Mouse (Mus musculus) spleen, postnatal 14 days (tissue): ENCODE measurements around the gene Rasal2.

Experiments
- DNase-seq, 2 experiments: peaks; one replicate each; pipeline ENCODE4 v3.0.0; 2021 to 2022; ENCODE audit warnings: low spot score in 2 of 2

Gene Rasal2

GRCm38 (mm10) chr1:157439973-157440641 lies 27.7 kb upstream of the Rasal2 start:
- no peak for DNase-seq

DNA sequence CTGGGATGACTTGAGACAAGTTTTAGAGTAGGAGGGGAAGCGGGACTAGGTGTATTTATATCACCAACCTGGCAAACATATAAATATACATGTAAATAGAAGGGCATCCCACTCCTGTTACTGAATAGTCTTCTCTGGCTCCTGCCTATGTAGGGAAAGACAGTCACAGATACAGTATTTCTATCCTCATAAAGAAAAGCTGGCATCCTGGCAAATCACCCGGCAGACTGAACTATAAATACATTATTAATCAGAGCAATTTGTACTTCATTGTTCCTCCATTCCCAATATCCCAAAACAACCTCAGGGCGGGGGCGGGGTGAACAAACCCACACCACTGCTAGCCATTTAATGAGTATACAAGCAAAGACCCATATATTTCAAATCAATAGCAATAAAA lies 26.7 kb upstream of the Rasal2 start:
- DNase-seq, result no peak

DNA sequence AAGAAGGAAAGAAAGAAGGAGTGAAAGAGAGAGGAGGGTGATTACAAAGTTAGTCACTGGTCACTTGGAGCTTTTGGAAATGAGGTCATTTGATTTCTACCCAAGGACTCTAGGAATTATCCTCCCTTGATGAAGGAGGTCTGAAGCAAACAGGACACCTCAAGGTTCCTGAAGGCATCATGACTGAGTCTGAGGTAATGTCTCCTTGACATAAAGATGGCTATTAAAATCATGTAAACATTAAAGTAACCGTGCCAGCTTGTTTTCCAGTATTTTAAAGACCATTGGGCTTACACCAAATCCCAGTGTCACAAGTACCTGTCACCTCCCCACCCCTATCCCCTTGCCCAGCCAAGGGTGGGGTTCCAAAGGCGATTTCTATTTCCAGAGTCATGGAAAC lies 25.9 kb upstream of the Rasal2 start:
- no peak for DNase-seq

DNA sequence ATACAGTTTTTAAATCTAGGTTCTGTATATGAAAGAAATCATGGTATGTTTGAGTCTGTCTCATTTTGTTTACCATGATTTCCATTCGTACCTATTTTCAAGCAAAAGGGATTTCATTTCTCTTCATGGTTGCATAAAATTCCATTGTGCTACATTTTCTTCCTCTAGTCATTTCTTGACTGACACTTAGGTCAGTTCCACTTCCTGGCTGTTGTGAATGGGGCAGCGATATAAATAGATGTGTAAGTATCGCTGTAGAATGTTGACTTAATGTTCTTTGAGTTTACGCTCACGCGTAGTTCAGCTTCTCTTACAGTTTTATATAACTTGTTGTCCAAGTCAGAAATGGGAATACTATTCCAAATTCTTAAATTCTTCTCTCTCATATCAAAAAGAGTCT lies 23.5 kb upstream of the Rasal2 start:
- DNase-seq, result no peak

DNA sequence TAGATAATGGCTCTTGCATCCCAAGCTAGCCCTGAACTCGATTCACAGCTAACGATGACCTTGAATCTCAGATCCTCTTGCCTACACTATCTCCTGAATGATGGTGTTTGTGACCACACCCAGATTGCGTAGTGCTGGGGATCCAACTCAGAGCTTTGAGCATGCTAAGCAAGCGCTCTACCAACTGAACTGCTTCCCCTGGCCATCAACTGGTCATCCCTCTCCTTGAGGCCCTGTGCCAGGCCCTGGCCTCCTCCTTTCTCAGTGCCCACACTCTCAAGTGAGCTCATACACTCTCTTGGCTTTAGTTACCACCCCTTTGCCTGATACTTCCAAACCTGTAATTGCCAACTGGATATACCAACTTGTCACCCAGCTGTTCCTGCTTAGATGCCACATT lies 22.0 kb upstream of the Rasal2 start:
- no peak for DNase-seq

- no peak for DNase-seq
Observed at GRCm38 (mm10) chr1:157433316-157433715, 20.9 kb upstream of the Rasal2 start.

- DNase-seq, result no peak
Observed at GRCm38 (mm10) chr1:157428366-157428765, 16.0 kb upstream of the Rasal2 start.

DNA sequence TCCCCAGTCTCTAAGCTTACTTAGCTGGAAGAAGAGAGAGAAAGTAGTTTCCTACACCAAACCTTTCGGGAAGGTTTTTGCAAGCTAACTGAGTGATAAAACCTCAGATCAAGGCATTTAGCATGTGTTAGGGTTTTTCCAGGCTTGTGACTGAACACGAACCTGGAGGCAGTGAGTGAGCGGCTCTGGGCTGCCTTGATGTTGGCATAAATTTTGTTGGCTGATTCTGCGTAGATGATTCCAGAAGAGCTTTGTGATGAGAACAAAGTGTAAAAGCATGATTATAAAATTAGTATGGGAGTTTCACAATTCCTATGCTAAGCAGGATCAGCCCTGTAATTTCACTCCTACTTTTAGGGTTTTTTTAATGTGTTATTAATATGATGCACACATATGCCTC lies 15.2 kb upstream of the Rasal2 start:
- DNase-seq, result no peak

GRCm38 (mm10) chr1:157426933-157427332 lies 14.5 kb upstream of the Rasal2 start:
- DNase-seq, result no peak

DNA sequence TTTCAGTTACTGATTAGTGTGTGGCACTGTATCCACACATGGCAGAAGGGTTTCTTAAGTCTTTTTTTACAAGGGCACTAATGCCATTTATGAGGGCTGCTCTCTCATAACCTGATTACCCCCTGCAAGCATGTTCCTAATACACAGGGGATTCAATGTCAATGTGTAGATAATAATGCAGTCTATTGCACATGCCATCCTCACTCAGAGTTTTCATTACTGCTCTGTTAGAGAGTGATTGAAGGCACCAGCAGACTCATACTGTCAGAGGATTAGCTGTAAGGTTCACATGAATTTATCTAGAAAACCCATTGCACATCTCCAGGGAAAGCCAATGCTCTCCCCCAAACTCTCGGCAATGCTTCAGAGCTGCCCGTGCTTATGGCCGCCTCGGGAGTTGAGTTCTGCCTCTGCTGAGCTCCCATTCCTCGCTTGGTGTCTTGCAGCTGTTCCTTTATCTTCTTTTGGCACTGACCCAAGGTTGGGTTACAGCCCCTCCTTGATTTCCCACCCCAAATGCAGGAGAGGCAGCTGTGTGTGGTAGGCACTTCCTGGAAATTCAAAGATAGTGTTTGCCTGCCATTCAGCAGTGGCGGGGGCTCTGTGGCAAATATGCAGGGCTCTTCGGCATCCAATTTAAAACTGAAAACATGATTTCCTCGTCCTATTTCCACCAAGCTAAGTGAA lies 13.5 kb upstream of the Rasal2 start:
- DNase-seq, result no peak

- DNase-seq, result no peak
Observed at GRCm38 (mm10) chr1:157417861-157418260, 5.5 kb upstream of the Rasal2 start.

- no peak for DNase-seq
Observed at GRCm38 (mm10) chr1:157417414-157417813, 5.0 kb upstream of the Rasal2 start.

- no peak for DNase-seq
Observed at GRCm38 (mm10) chr1:157416628-157417027, 4.2 kb upstream of the Rasal2 start.

DNA sequence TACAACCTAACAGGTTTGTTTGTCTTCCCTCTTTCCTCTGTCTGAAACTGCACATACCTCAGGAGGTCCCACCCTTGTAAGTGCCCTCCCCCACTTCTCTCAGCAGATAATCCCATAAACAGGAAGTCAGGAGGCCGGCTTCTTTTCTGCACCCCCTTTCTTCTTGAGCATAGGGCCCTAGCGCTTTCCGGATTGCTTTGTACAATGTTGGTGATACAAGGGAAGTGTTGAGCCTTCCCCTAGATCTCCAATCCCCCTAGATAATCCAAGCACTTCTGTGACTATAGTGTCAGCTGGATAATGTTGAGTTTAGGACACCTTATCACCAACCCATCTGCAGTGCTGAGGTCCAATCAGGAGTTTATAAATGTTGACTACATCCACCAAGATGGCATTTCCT lies 3.4 kb upstream of the Rasal2 start:
- DNase-seq, result no peak

- DNase-seq, result peak; percentile 9 to 29
Observed at GRCm38 (mm10) chr1:157411711-157412380, 549 bp downstream of the Rasal2 start.

- no peak for DNase-seq
Observed at GRCm38 (mm10) chr1:157411341-157411710, 1.1 kb downstream of the Rasal2 start.

GRCm38 (mm10) chr1:157410937-157411336 lies 1.5 kb downstream of the Rasal2 start:
- no peak for DNase-seq

DNA sequence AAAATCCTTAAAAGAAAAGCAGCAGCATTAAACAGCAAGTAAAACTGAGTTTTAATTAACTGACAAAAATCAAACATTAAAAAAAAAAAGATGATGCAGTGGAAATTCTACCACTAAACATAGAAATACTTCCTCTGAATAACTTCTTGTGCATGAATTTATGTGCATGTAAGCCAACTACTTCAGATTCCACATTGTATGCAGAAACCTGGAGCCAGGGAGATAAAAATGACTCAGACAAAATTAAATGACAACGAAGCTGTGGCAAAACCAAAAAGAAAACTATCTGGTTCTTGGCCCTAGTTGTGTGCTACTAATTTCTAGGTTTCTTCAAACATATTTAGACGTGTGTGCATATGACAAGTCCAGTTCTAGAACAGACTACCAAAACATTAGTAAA lies 2.7 kb downstream of the Rasal2 start:
- no peak for DNase-seq

GRCm38 (mm10) chr1:157388027-157388426 lies 24.4 kb downstream of the Rasal2 start:
- no peak for DNase-seq

GRCm38 (mm10) chr1:157380694-157381093 lies 31.7 kb downstream of the Rasal2 start:
- no peak for DNase-seq

GRCm38 (mm10) chr1:157370397-157370796 lies 42.0 kb downstream of the Rasal2 start:
- DNase-seq, result no peak

DNA sequence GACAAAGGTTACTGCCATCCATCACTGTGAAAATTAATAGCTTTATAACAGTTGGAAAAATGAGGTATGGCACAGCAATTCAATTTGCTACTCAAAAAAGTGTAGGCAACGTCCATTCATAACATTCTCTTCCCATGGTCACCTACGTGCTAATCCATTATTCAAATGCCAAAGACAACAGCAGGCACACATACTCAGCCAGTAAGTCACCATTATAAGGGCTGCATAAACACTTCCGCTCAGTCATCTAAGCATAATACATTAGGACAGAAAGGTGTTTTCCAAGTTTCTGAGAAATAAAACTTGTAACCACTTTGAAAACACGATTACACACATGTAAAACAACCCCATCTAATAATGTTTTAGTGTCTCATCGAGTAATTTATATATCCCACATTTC lies 44.1 kb downstream of the Rasal2 start:
- no peak for DNase-seq

- DNase-seq, result no peak
Observed at GRCm38 (mm10) chr1:157346661-157347060, 65.7 kb downstream of the Rasal2 start.
